Mouse (Mus musculus) gastrocnemius, adult 2 months (tissue): Measurements from ENCODE around the gene Nprl3. TPM values are rescaled to one million over a fixed set of nuclear protein-coding genes. Genes with fewer than 3 reads are reported as not detected.

Experiments used
- DNase-seq: peaks from one replicate; pipeline ENCODE4 v3.0.0; 2022
- H3K27ac ChIP-seq: fragments of 200-600 bp; 2 replicates; pipeline ENCODE4 v1.8.1; 2022; ENCODE audit warnings: mild to moderate bottlenecking
- H3K4me3 ChIP-seq: fragments of 200-600 bp; 2 replicates; pipeline ENCODE4 v1.8.1; 2022; ENCODE audit warnings: mild to moderate bottlenecking, moderate library complexity
- CTCF ChIP-seq: fragments of 200-600 bp; IDR thresholded peaks from 2 replicates; pipeline ENCODE4 v1.8.1; 2022; ENCODE audit warnings: antibody characterized with exemption, mild to moderate bottlenecking, moderate library complexity
- intact Hi-C: fragments of 180-260 bp; cut with DNase I; formaldehyde crosslinking; loops from one replicate; pipeline ENCODE4 v1.15.1; 2025
- total RNA-seq, 2 experiments: library from RNA; stranded (reverse); gene quantifications; 2 replicates each; pipeline ENCODE4 v1.2.3; 2021

Nprl3 gene
- total RNA-seq, 2 experiments from 2014 or later = 25.6 to 29.6 TPM

- intact Hi-C loops = no loop called here
- no peak for DNase-seq
- H3K27ac ChIP-seq = no peak overlapping the region
- no peak overlapping the region for H3K4me3 ChIP-seq
- no peak for TF ChIP-seq CTCF
Measured at GRCm38 (mm10) chr11:32195867-32196540, 71.5 kb downstream of the Nprl3 start.

DNA sequence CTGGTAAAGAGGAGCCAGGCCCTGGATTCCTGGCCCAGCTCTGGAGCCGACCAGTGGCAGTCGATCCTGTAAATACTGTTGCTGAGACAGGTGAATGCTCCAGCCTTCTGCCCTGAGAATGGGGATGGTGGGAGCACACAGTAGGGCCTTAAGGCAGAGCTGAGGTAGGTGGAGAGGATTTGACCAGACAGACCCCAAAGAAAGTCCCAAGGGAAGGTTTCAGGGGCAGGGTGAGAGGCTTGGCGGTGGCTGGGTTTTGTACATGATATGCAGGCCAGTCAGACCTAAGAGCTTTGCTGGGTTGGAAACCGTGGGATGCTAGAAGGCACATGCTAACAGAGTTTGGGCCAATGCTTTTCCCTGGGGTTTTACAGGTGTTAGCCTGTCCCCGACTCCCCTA lies 72.9 kb downstream of the Nprl3 start:
- no peak for TF ChIP-seq CTCF
- DNase-seq = no peak
- Histone ChIP-seq H3K27ac (no peak overlapping the region), H3K4me3 (no peak overlapping the region)
- intact Hi-C loops = no loop called here

GRCm38 (mm10) chr11:32194086-32194485 lies 73.4 kb downstream of the Nprl3 start:
- intact Hi-C loops = no loop called here
- no peak overlapping the region for H3K4me3 ChIP-seq
- no peak for DNase-seq
- H3K27ac ChIP-seq = no peak overlapping the region
- no peak for TF ChIP-seq CTCF

DNA sequence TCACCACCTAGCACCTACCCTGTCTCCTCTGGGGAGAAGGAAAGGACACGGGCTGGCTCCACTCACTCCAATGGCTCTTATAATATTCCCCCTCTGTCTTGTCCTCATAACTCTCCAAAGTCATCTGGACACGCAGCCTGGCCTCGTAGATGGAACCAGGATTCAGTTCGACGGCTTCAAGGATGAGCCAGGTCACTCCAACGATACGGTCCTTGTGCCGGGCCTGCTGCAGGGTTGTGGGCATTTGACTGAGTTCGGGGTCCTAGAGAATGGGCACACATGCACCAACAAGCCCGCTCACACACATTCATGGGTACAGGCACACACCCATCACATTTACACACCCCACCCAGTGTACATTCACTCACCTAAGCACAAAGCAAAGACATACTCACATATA lies 74.4 kb downstream of the Nprl3 start:
- TF ChIP-seq CTCF = no peak
- intact Hi-C loops = no loop called here
- H3K27ac ChIP-seq = no peak overlapping the region
- no peak overlapping the region for H3K4me3 ChIP-seq
- DNase-seq = no peak

- Histone ChIP-seq H3K4me3 (no peak overlapping the region), H3K27ac (no peak overlapping the region)
- no peak for DNase-seq
- intact Hi-C loops = no loop called here
- TF ChIP-seq CTCF = no peak
Measured at GRCm38 (mm10) chr11:32190603-32191110, 76.8 kb downstream of the Nprl3 start.

- intact Hi-C loops = no loop called here
- no peak for TF ChIP-seq CTCF
- Histone ChIP-seq H3K4me3 (no peak overlapping the region), H3K27ac (no peak overlapping the region)
- DNase-seq = no peak
Measured at GRCm38 (mm10) chr11:32190119-32190518, 77.4 kb downstream of the Nprl3 start.

- no peak overlapping the region for H3K4me3 ChIP-seq
- TF ChIP-seq CTCF = no peak
- intact Hi-C loops = no loop called here
- no peak for DNase-seq
- no peak overlapping the region for H3K27ac ChIP-seq
Measured at GRCm38 (mm10) chr11:32189434-32189833, 78.1 kb downstream of the Nprl3 start.

DNA sequence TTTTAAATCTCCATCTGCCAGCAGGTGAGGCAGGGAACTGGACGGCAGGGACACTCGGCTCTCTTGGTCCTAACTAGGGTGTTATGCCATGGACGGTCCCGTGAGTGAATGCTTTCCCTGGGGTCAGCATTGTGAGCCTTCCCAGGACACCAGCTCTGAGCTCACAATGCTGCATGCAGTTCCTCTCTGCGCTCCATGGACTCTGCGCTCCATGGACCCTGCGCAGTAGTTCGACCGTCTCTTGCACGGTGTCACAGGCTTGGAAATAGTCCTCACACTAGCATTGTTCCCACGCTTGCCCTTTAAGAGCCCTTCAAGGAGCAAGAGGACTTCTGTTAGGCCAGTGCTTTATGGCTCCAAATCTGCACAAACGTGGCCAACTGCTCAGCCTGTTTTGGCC lies 78.6 kb downstream of the Nprl3 start:
- intact Hi-C loops = no loop called here
- Histone ChIP-seq H3K4me3 (no peak overlapping the region), H3K27ac (no peak overlapping the region)
- DNase-seq = no peak
- TF ChIP-seq CTCF = no peak

- no peak; the same call in 1 of the 2 replicates for TF ChIP-seq CTCF
- Histone ChIP-seq H3K4me3 (no peak overlapping the region), H3K27ac (no peak overlapping the region)
- intact Hi-C loops = no loop called here
- no peak for DNase-seq
Measured at GRCm38 (mm10) chr11:32187256-32187655, 80.3 kb downstream of the Nprl3 start.

DNA sequence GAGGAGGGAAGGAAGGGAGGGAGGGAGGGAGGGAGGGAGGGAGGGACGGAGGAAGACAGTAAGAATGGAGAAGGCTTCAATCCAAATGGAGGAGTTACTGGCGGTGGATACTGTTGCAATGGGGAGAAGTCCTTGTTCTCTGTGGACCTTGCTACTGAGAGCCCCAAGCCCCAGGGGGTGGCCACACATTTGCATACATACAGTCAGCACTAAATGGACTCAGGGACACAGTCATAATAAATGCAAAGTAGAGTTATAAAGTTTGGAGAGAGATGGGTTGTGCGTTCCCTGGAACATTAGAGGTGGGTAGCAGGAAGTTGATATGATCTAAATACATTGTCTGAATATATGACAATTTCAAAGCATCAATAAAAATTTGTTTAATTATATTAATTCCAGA lies 81.5 kb downstream of the Nprl3 start:
- intact Hi-C loops = no loop called here
- no peak overlapping the region for H3K4me3 ChIP-seq
- H3K27ac ChIP-seq = no peak overlapping the region
- no peak for TF ChIP-seq CTCF
- DNase-seq = no peak

DNA sequence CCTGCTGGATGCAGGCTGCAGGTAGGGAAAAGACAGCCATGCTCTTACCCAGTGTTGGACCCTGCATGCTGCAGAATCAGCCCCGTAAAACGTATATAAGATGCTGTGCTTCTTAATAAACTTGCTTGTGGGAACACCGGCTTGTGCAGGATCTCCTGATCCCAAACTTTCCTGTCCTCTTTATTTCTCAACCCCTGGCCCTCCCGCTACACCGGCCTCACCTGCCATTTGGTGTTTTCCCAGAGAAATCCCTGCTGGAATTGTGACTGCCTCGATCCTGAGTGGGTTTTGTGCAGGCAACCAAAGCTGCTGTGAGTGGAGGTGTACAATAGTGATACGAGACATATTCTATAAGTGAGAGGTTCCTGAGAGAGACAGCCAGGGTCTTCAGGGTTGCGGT lies 83.0 kb downstream of the Nprl3 start:
- Histone ChIP-seq H3K27ac (no peak overlapping the region), H3K4me3 (no peak overlapping the region)
- intact Hi-C loops = loop anchor here (5.0 kb wide), 3 partner anchors 103 to 138 kb away; partner anchors contain the start of genes Hbq1a and Hbq1b
- no peak for DNase-seq
- TF ChIP-seq CTCF = no peak

DNA sequence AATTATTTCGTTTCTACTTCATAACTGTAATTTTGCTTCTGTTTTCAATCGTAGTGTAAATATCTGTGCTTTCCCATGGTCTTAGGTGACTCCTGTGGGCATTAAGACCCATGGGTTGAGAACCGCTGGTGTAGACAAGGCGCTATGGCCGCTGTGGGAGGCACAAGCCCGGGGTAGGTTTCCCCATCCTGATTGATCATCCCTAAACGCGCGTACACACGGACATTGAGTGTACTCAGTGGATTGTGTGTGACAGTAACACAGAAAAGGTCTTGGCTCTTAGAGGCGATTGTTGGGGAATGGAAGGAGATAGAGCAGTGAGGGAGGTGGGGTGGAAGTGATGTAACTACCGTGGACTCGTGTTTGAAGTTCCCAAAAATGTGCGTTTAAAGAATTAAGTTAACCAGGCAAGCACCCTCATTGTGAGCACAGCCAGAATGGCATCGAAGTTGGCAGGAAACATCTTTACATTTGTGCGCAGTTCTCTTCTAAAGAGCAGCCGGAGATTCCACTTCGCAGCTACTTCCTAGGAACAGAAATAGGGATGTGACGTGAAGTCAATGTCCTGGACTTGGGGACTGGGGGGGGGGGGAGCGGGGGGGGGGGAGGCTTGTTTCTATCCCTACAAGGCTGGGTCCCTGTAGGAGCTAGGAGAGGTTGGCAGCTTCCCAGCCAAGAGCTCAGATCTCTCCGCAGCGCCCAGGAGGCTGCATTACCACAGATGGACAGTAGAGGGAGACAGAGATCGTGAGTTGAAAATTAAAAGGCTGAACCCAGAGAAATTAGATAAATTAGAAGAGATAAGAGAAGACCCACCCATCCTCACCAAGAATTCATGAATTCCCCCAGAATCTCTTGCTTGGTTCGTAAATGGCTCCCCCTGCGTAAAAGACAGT lies 85.3 kb downstream of the Nprl3 start:
- Histone ChIP-seq H3K4me3 (no peak overlapping the region), H3K27ac (no peak overlapping the region)
- peak; percentile 85 for DNase-seq
- TF ChIP-seq CTCF = peak; percentile 94
- intact Hi-C loops = loop anchor here (1.0 to 5.0 kb wide), 4 partner anchors 56 to 140 kb away; partner anchors contain the start of genes Hbq1a and Hbq1b

DNA sequence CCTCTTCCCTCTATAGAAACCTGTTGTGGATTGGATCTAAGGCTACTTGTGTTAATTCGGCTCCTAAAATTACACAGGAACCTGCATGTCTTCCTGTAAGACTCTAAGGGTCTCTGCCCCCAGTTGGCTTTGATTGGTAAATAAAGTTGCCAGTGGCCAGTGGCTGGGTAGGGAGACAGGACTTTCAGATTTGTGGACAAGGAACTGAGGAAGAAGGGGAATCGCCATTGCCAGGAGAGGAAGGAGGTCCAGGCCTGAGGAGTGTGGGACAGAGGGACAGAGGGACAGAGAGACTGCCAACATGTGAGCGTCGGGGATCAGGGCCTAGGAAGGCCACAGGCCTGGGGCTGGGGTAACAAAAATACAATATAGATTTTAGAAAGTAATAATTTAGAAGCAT lies 86.3 kb downstream of the Nprl3 start:
- Histone ChIP-seq H3K4me3 (no peak overlapping the region), H3K27ac (no peak overlapping the region)
- intact Hi-C loops = loop anchor here (5.0 kb wide), 3 partner anchors 106 to 141 kb away; partner anchors contain the start of genes Hbq1a and Hbq1b
- TF ChIP-seq CTCF = no peak
- DNase-seq = no peak
